Mouse (Mus musculus) G1E (cell line): ENCODE data around the gene Qser1.

Source experiments
- CTCF ChIP-seq: IDR thresholded peaks from 2 replicates; pipeline ENCODE4 v1.5.1; 2012; ENCODE audit warnings: low read depth, low read length, inconsistent platforms, mixed read lengths
- GATA2 ChIP-seq: IDR thresholded peaks from 2 replicates; pipeline ENCODE4 v1.6.1; 2012; ENCODE audit warnings: low read depth, low read length, inconsistent platforms, borderline replicate concordance
- POLR2AphosphoS5 ChIP-seq: IDR thresholded peaks from 2 replicates; pipeline ENCODE4 v1.6.1; 2012; ENCODE audit warnings: low read depth, low read length, inconsistent platforms; ENCODE audit not compliant: insufficient replicate concordance
- TAL1 ChIP-seq: conservative IDR thresholded peaks from 2 replicates; pipeline ENCODE4 v1.6.1; 2012; ENCODE audit warnings: low read depth, low read length, inconsistent platforms, mixed read lengths

DNA sequence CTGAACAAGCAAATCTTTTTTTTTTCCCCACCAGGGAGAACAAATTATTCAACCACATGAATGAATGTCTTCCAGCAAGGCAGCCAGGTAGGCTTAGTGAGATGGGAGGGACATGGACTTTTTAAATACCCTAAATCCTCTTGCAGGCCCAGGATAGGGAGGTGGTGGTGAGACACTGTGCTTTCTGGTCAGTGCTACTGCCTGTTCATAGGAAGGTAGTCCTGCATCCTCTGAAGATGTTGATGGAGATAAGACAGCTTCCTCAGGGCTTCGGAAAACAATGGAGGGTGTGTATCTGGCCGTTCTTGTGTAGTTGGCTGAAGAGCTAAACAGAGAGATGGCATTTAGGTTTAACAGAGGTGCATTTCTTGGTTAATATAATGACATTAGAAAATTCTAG, 15.9 kb upstream of the Qser1 start:
- TF ChIP-seq CTCF (no peak), POLR2AphosphoS5 (no peak), TAL1 (no peak), GATA2 (no peak)
